Mouse (Mus musculus): ENCODE data around the gene 1700028J19Rik.
A peak's percentile ranks its signal among the peaks of the same experiment; 100 is the strongest.

The 1700028J19Rik gene

GRCm38 (mm10) chr7:44246055-44246983 lies at the start of gene 1700028J19Rik, which contains the start of gene 2410002F23Rik:
1700028J19Rik (minus strand) TSS chr7:44246695.
2410002F23Rik (plus strand) TSS chr7:44246722.
- DNase-seq (ENCODE audit: low spot score in 2 of 2), result peak; percentile 92 to 93

DNA sequence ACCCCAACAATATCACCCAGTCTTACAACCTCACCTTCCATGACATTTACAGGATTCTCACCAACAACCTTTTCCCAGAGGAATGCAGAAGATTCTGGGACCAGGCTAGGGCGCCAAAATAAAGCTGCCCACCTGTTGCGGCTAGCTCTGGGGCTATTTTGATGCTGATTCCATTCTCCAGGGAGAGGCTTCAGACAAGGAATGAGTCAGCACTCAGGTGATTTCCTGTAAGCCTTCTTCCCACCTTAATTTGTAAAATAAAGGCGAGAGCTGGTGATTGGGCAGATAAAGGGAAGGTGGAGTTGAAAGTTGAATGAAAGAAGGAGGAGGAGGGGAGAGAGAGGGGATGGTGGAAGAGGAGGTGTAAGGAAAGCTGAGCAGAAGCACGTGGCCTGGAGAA lies 44.9 kb upstream of the 1700028J19Rik start:
- no peak for DNase-seq (ENCODE audit: low spot score in 2 of 2)

DNA sequence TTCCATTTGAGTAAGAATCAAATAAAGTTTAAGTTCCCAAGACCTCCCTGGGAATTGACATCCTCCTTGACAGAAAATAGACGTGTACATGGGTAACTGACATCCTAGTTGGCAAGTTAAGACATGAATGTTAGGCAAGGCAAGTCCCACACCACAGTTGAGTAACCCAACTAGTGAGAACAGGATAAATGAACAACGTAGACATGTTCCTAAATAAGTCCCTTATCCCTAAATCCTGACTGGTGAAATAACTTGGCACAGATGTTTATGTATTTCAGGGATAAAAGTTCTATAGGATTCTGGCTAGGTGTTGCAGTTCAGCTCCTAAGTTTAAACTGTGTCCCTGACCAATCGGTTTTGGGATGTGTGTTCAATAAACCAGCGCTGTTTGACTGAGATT lies 44.5 kb upstream of the 1700028J19Rik start:
- no peak for DNase-seq (ENCODE audit: low spot score in 2 of 2)

- DNase-seq (ENCODE audit: low spot score in 2 of 2), result no peak
Observed at GRCm38 (mm10) chr7:44287760-44288159, 41.3 kb upstream of the 1700028J19Rik start.

DNA sequence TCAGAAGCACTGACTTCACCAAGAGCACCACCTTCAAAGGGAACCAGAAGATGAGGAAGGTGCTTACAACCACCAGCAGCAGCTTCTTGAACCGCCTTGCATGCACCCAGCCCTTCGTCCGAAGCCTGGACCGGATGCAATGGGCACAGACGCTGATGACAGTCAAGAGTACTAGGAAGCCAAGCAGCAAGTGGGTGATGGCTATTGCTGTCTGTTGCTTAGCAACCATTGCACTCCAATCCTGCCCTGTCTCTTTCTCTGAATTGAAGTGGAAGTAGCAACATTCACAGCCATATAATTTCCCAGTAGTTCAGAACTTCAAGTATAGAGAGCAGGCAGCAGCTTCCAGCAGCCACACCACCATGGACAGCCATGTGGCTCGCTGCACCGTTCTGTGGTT lies 35.1 kb upstream of the 1700028J19Rik start:
- DNase-seq (ENCODE audit: low spot score in 2 of 2), result no peak

DNA sequence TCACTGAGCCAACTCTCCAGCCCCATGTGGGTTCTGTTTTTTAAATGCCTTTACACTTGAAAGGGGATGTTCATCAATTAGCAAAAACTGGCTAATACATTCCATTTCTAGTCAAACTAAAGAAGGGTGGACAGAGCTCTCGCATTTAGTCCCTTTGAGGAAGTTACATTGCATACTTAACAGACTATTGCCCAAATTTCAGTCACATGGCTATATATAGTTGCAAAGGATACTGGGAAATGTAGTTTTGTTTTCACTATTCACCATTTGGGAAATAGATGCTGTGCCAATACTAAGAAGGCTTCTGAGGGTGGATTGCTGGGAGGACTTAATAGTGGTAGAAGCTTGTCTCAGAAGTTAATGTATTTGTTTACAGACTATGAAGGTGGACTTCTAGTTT lies 34.5 kb upstream of the 1700028J19Rik start:
- no peak for DNase-seq (ENCODE audit: low spot score in 2 of 2)

GRCm38 (mm10) chr7:44277250-44277622 lies 30.7 kb upstream of the 1700028J19Rik start:
- DNase-seq (ENCODE audit: low spot score in 2 of 2), result peak; percentile 41 to 62

- no peak for DNase-seq (ENCODE audit: low spot score in 2 of 2)
Observed at GRCm38 (mm10) chr7:44276461-44277249, 30.2 kb upstream of the 1700028J19Rik start.

DNA sequence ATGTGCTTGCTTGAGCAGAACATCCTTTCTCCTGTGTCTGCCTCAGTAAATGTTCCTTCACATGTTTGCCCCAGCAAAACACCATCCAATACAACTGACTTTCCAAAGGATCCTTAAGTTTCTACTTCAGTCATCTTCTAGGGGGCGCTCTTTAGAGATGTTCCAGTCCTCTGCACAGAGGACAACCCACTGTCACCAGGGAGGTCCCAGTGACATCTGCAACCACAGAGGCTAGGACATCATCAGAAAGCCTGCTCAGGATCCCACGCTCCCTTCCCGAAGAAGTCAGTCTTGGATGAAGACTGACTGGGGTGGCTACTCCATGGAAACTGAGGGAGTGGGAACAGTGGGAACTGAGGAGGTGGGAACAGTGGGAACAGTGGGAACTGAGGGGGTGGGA lies 29.1 kb upstream of the 1700028J19Rik start:
- no peak for DNase-seq (ENCODE audit: low spot score in 2 of 2)

GRCm38 (mm10) chr7:44274096-44274495 lies 27.6 kb upstream of the 1700028J19Rik start:
- no peak for DNase-seq (ENCODE audit: low spot score in 2 of 2)

DNA sequence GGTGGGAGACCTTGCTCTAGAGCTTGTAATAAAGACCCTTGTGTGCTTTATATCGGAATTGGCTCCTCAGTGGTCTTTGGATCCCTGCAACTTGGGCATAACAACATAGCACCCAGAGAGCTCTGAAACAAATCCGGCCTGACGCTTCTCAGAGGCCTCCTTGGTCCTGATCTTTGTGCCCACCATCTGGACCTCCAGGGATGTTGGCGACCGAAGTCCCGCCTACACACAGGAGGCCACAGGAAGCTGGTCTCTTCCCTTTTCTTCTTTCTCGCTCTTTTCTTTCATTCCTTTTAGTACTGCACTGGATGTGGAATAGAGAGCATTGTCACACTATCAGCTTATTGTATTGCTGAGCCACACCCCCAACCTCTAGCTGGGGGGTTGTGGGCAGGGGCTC lies 27.0 kb upstream of the 1700028J19Rik start:
- DNase-seq (ENCODE audit: low spot score in 2 of 2), result no peak

DNA sequence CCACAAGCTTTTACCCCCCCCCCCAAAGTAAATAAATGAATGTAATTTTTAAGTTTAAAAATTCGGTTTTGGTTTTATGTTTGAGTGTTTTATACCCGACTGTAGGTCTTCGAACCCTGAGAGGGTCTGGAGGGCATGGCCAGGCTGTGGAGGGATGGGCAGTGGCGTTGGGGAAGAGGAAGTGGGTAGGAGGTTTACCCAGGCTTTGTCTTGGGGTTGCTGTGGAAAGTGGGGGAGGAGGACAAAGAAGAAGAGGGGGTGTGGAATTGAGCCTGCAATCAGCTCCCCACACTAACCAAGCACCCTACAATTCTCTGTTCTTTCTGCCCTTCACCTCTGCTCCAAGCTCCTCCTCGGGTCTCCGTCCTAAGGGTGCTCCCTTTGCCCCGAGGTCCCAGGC lies 26.1 kb upstream of the 1700028J19Rik start:
- DNase-seq (ENCODE audit: low spot score in 2 of 2), result no peak

- DNase-seq (ENCODE audit: low spot score in 2 of 2), result no peak
Observed at GRCm38 (mm10) chr7:44271309-44271708, 24.8 kb upstream of the 1700028J19Rik start.

DNA sequence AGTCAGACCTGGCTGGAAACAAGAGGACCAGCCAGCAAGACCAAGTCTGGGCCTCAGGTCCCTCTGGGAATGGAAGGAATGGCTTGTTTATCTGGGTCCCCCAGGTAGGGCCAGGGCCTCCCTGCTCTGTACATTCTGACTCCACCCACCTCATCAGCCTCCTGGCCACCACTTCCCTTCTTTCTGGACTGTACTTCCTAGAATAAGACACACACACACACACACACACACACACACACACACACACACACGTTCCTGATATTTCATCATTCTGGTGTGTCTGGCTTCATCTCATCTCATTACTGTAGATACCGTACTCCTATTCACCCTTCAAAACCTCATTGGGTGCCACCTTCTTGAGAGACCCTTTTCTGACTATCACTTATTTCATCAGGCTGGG lies 22.9 kb upstream of the 1700028J19Rik start:
- no peak for DNase-seq (ENCODE audit: low spot score in 2 of 2)

DNA sequence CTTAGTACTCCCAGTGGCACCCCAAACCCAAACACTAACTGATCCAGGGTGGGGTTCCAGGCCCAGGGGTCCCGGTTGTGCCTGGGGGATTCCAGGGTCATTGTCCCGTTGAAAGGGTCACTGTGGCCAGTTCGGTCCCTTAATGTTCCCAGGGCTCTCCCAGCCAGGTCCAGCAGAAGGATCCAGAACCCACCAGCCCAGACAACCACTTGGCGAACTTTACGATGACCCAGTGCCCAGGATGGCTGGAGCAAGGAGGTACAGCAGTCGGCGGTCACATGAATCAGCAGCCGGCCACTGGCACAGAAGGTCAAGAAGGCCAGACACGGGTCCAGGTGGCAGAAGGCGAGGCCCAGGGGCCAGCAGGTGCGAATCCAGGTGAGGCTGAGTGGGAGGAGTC lies 21.6 kb upstream of the 1700028J19Rik start:
- no peak for DNase-seq (ENCODE audit: low spot score in 2 of 2)

- peak; percentile 85 to 91 for DNase-seq (ENCODE audit: low spot score in 2 of 2)
Observed at GRCm38 (mm10) chr7:44262791-44263643, 16.5 kb upstream of the 1700028J19Rik start.

DNA sequence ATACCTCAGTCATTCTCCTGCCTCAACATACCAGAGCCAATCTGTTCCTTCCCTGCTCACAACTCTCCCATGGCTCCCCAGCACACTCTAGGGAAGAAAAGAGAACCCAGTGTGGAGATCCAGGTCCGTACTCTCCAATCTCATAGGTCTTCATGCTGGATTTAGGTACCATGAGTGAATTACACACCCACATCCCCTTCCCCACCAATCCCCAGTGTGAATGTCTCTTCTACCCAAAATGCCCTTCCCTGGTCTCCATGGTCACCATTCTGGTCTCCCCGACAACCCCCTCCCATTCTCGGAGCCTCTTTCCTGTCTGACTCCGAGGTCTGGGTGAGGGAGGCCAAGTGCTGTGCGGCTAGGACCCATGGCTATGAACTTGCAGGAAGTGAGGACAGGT lies 14.7 kb upstream of the 1700028J19Rik start, which contains the start of gene Gm15517:
Gene Gm15517 (plus strand): TSS at position 301 of the 400 bp plus-strand sequence.
- DNase-seq (ENCODE audit: low spot score in 2 of 2), result no peak

DNA sequence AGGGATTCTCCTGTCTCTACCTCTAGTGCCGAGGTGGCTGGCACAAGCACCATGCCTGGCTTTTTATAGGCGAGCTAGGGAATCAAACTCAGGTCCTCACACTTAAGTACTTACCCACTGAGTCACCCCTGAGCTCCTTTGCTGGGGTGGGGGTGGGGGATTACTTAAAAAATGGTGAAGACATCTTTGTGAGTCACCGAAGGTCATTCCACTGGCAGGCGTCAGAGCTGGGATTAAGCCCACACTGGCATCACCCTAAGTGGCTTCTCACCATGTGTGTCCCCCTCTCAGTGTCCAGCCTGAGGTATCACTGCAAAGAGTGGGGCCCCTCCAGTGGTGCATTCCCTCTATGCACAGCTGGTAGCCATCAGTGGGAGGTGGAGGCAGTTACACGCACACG lies 13.9 kb upstream of the 1700028J19Rik start:
- DNase-seq (ENCODE audit: low spot score in 2 of 2), result no peak

DNA sequence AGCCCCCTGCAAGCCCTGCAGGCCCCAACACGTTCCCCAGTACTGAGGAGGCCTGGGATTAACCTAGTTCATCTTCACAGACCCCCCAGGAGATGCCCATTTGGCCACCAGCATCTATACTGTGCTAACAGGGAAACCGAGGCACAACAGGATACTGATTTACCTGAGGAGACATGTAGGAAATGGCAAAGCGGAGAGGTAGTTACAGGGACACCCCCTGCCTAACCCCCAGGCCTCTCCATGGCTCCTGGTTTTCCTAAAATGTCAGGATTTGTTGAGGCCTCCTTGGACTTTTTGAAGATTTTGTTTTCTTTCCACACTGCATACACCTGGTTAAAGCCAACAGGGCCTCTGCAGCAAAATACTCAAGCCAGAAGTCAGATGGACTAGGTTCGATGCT lies 10.8 kb upstream of the 1700028J19Rik start, which contains the start of gene Acp4:
Gene Acp4 (minus strand): TSS at position 101 of the 400 bp plus-strand sequence.
- DNase-seq (ENCODE audit: low spot score in 2 of 2), result no peak

DNA sequence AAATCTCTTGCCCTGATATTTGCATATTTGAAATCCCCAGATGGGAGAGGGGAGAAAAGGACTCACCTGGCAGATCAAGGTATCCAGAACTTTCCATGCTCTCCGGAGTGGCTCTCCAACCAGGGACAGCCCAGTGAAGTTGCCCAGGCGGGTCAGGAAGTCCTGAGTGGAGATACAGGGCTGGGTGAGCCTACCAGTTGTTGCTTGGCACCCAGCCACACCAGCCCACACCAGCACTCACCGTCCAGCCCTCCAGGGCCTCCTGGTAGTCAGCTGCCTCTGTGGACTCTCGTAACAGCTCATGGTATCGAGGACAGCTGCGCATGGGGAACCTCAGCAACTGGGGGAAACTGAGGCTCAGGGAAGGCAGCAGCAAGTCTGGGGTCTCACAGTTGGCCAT lies 8.4 kb upstream of the 1700028J19Rik start:
- DNase-seq (ENCODE audit: low spot score in 2 of 2), result no peak

- no peak for DNase-seq (ENCODE audit: low spot score in 2 of 2)
Observed at GRCm38 (mm10) chr7:44253023-44253616, 6.6 kb upstream of the 1700028J19Rik start.
